Mouse (Mus musculus): Measurements from ENCODE around the gene Stxbp1. TPM values are rescaled to one million over a fixed set of nuclear protein-coding genes. Genes with fewer than 3 reads are reported as not detected.

Stxbp1 gene
- polyA plus RNA-seq, 1 experiment from 2014 or later = 28.3 TPM

- no peak for ATAC-seq (ENCODE audit: insufficient number of reproducible peaks, insufficient read depth, low FRiP score, low TSS enrichment)
- Histone ChIP-seq H3K9ac (no peak overlapping the region), H3K27ac (no peak overlapping the region), H3K27me3 (no peaks in the 10 kb centered on the region), H3K4me1 (peaks cover 12% of the 10 kb centered on the region), H3K36me3 (no peaks in the 10 kb centered on the region), H3K4me3 (no peak overlapping the region), H3K9me3 (no peaks in the 10 kb centered on the region), H3K4me2 (replicated peaks) (no peak overlapping the region)
- WGBS = 48% methylated on average over 8 of the region's 8 CpGs
Measured at GRCm38 (mm10) chr2:32870275-32871100, 23.4 kb upstream of the Stxbp1 start.

- WGBS = 59% methylated on average over 6 of the region's 6 CpGs
- no peaks in the 10 kb centered on the region for H3K9me3 ChIP-seq
- no peak overlapping the region for H3K27ac ChIP-seq
- H3K9ac ChIP-seq = no peak overlapping the region
- H3K36me3 ChIP-seq = no peaks in the 10 kb centered on the region
- peaks cover 8% of the 10 kb centered on the region for H3K4me1 ChIP-seq
- no peak for ATAC-seq (ENCODE audit: insufficient number of reproducible peaks, insufficient read depth, low FRiP score, low TSS enrichment)
- no peaks in the 10 kb centered on the region for H3K27me3 ChIP-seq
- no peak overlapping the region for H3K4me3 ChIP-seq
- H3K4me2 ChIP-seq (replicated peaks) = no peak overlapping the region
Measured at GRCm38 (mm10) chr2:32869721-32870274, 22.8 kb upstream of the Stxbp1 start.

- H3K27ac ChIP-seq = no peak overlapping the region
- no peak for ATAC-seq (ENCODE audit: insufficient number of reproducible peaks, insufficient read depth, low FRiP score, low TSS enrichment)
- no peak overlapping the region for H3K4me2 ChIP-seq (replicated peaks)
- no peak overlapping the region for H3K9ac ChIP-seq
- H3K27me3 ChIP-seq = no peaks in the 10 kb centered on the region
- H3K9me3 ChIP-seq = no peaks in the 10 kb centered on the region
- H3K4me3 ChIP-seq = no peak overlapping the region
- H3K4me1 ChIP-seq = no peaks in the 10 kb centered on the region
- WGBS = 78% methylated on average over 4 of the region's 4 CpGs
- H3K36me3 ChIP-seq = no peaks in the 10 kb centered on the region
Measured at GRCm38 (mm10) chr2:32867354-32867753, 20.3 kb upstream of the Stxbp1 start.

GRCm38 (mm10) chr2:32864755-32865154, 17.7 kb upstream of the Stxbp1 start:
- no peaks in the 10 kb centered on the region for H3K27me3 ChIP-seq
- H3K4me3 ChIP-seq = no peak overlapping the region
- H3K36me3 ChIP-seq = no peaks in the 10 kb centered on the region
- ATAC-seq (ENCODE audit: insufficient number of reproducible peaks, insufficient read depth, low FRiP score, low TSS enrichment) = no peak
- no peak overlapping the region for H3K27ac ChIP-seq
- no peak overlapping the region for H3K9ac ChIP-seq
- H3K4me1 ChIP-seq = no peaks in the 10 kb centered on the region
- WGBS = 62% methylated on average over 2 of the region's 2 CpGs
- H3K9me3 ChIP-seq = no peaks in the 10 kb centered on the region
- H3K4me2 ChIP-seq (replicated peaks) = no peak overlapping the region

GRCm38 (mm10) chr2:32863317-32863716, 16.3 kb upstream of the Stxbp1 start:
- Histone ChIP-seq H3K9ac (no peak overlapping the region), H3K27ac (no peak overlapping the region), H3K4me3 (no peak overlapping the region), H3K4me2 (replicated peaks) (no peak overlapping the region), H3K27me3 (no peaks in the 10 kb centered on the region), H3K4me1 (no peaks in the 10 kb centered on the region), H3K9me3 (no peaks in the 10 kb centered on the region), H3K36me3 (no peaks in the 10 kb centered on the region)
- WGBS = 91% methylated on average over 3 of the region's 3 CpGs
- no peak for ATAC-seq (ENCODE audit: insufficient number of reproducible peaks, insufficient read depth, low FRiP score, low TSS enrichment)

- no peak for ATAC-seq (ENCODE audit: insufficient number of reproducible peaks, insufficient read depth, low FRiP score, low TSS enrichment)
Measured at GRCm38 (mm10) chr2:32860799-32861198, 13.8 kb upstream of the Stxbp1 start.

GRCm38 (mm10) chr2:32859622-32860012, 12.6 kb upstream of the Stxbp1 start:
- H3K9me3 ChIP-seq = no peaks in the 10 kb centered on the region
- H3K27me3 ChIP-seq = no peaks in the 10 kb centered on the region
- H3K9ac ChIP-seq = no peak overlapping the region
- no peak overlapping the region for H3K4me2 ChIP-seq (replicated peaks)
- 83% methylated on average over 5 of the region's 5 CpGs for WGBS
- no peak overlapping the region for H3K27ac ChIP-seq
- no peaks in the 10 kb centered on the region for H3K4me1 ChIP-seq
- ATAC-seq (ENCODE audit: insufficient number of reproducible peaks, insufficient read depth, low FRiP score, low TSS enrichment) = no peak
- H3K36me3 ChIP-seq = no peaks in the 10 kb centered on the region
- no peak overlapping the region for H3K4me3 ChIP-seq

More at GRCm38 (mm10) chr2:32860799-32861198, 13.8 kb upstream of the Stxbp1 start:
- Histone ChIP-seq H3K4me1 (no peaks in the 10 kb centered on the region), H3K9me3 (no peaks in the 10 kb centered on the region), H3K4me2 (replicated peaks) (no peak overlapping the region), H3K36me3 (no peaks in the 10 kb centered on the region), H3K27ac (no peak overlapping the region), H3K4me3 (no peak overlapping the region), H3K27me3 (no peaks in the 10 kb centered on the region), H3K9ac (no peak overlapping the region)
- 83% methylated on average over 8 of the region's 8 CpGs for WGBS

GRCm38 (mm10) chr2:32859010-32859621, 12.1 kb upstream of the Stxbp1 start:
- Histone ChIP-seq H3K36me3 (no peaks in the 10 kb centered on the region), H3K4me3 (no peak overlapping the region), H3K27ac (no peak overlapping the region), H3K4me1 (no peaks in the 10 kb centered on the region), H3K27me3 (no peaks in the 10 kb centered on the region), H3K9ac (no peak overlapping the region), H3K9me3 (no peaks in the 10 kb centered on the region), H3K4me2 (replicated peaks) (no peak overlapping the region)
- ATAC-seq (ENCODE audit: insufficient number of reproducible peaks, insufficient read depth, low FRiP score, low TSS enrichment) = no peak
- WGBS = 46% methylated on average over 10 of the region's 10 CpGs

GRCm38 (mm10) chr2:32857584-32857983, 10.5 kb upstream of the Stxbp1 start:
- H3K4me1 ChIP-seq = no peaks in the 10 kb centered on the region
- no peaks in the 10 kb centered on the region for H3K36me3 ChIP-seq
- H3K27me3 ChIP-seq = 0 out of 2 replicates have a peak, but pooled peaks cover 3% of the 10 kb centered on the region
- no peaks in the 10 kb centered on the region for H3K9me3 ChIP-seq
- H3K4me2 ChIP-seq (replicated peaks) = no peak overlapping the region
- no peak overlapping the region for H3K9ac ChIP-seq
- ATAC-seq (ENCODE audit: insufficient number of reproducible peaks, insufficient read depth, low FRiP score, low TSS enrichment) = no peak
- H3K4me3 ChIP-seq = no peak overlapping the region
- H3K27ac ChIP-seq = no peak overlapping the region
- WGBS = 0% methylated on average over 7 of the region's 7 CpGs

- Histone ChIP-seq H3K9ac (no peak overlapping the region), H3K9me3 (no peaks in the 10 kb centered on the region), H3K4me1 (no peaks in the 10 kb centered on the region), H3K4me3 (no peak overlapping the region), H3K4me2 (replicated peaks) (no peak overlapping the region), H3K36me3 (no peaks in the 10 kb centered on the region), H3K27ac (no peak overlapping the region), H3K27me3 (peaks cover 11% of the 10 kb centered on the region; the same call in 1 of the 2 replicates)
- 45% methylated on average over 5 of the region's 5 CpGs for WGBS
- ATAC-seq (ENCODE audit: insufficient number of reproducible peaks, insufficient read depth, low FRiP score, low TSS enrichment) = no peak
Measured at GRCm38 (mm10) chr2:32855790-32856465, 8.9 kb upstream of the Stxbp1 start.

GRCm38 (mm10) chr2:32855046-32855785, 8.2 kb upstream of the Stxbp1 start:
- Histone ChIP-seq H3K27ac (no peak overlapping the region), H3K27me3 (peaks cover 11% of the 10 kb centered on the region; the same call in 1 of the 2 replicates), H3K9me3 (no peaks in the 10 kb centered on the region), H3K4me2 (replicated peaks) (no peak overlapping the region), H3K36me3 (no peaks in the 10 kb centered on the region), H3K4me3 (no peak overlapping the region), H3K9ac (no peak overlapping the region), H3K4me1 (no peaks in the 10 kb centered on the region)
- WGBS = 61% methylated on average over 7 of the region's 7 CpGs
- ATAC-seq (ENCODE audit: insufficient number of reproducible peaks, insufficient read depth, low FRiP score, low TSS enrichment) = no peak
